Mouse (Mus musculus) cerebellum, adult (tissue): Measurements from ENCODE around the gene Sit1.
"Not testable (repeated sequence)": the region's sequence is repeated elsewhere in the genome, so short reads cannot be mapped to it uniquely, and the experiment has no call there.

Source experiments
- ATAC-seq: cut with Nextera tagmentation; 2 replicates; pipeline ENCODE4 v1.9.2; 2017; ENCODE audit warnings: mild to moderate bottlenecking, moderate library complexity, mixed read lengths; ENCODE audit not compliant: insufficient number of reproducible peaks, low FRiP score, low TSS enrichment

The Sit1 gene

DNA sequence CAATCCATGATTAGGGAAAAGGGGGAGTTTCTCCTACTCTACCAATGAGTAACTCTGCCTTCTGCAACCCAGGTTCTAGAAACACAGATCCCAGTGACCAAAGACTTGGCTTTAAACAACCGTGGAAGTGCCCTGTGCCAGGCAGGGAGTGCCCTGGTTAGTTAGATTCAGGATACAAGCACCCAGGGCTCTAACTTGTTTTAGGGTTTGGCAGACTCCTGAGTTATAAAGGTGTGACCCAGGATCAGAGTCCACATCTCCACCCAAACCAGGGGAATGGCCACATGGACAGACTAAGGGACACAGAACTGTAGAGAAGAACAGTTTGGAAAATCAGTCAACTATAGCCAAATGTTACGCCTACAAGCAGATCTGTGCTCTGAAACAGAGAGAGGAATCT lies 19.5 kb upstream of the Sit1 start:
- no peak for ATAC-seq

DNA sequence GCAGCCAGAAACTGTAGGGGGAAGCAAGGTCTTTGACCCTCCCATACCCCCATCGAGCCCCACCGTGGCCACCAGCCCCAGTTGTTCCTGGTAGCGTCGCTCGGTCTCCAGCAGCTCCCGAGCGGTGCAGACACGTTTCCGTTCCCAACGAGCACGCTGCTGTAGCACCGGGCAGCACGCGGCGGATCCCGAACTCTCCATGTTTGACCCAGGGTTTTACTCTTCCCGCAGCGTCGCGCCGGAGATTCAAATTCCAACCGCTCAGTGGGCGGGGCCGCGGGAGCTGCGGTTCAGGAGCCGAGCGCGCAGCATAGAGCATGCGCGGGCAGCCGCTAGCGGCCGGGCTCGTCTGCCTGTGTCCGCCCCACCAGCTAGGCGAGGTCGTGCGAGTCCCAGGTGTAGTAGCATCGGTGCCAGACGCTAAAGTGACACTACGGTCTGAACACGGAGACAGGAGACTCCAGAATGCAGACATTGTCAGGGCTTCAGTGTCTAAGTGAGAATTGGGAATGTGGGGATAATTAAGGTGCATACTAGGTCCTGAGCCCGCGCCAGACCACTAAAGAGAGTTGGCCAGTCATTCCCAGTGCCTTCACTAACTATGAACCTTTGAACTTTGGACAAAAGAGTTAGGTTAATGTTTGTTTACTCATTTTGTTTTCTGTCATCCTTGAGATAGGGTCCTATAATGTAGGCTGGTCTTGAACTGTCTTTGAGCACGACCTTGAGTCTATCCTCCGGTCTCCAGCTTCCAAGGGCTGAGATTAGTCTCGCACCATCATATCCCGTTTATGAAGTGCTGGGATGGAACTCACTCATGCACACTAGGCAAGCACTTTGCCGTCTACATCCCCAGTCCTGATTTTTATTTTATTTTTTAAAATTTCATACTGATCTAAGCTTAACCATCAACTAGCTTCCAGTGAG lies 16.1 kb upstream of the Sit1 start, which contains the start of gene Arhgef39:
Gene Arhgef39, minus strand, starts transcription at position 289 of the 927 bp plus-strand sequence.
- ATAC-seq = peak; percentile 74

DNA sequence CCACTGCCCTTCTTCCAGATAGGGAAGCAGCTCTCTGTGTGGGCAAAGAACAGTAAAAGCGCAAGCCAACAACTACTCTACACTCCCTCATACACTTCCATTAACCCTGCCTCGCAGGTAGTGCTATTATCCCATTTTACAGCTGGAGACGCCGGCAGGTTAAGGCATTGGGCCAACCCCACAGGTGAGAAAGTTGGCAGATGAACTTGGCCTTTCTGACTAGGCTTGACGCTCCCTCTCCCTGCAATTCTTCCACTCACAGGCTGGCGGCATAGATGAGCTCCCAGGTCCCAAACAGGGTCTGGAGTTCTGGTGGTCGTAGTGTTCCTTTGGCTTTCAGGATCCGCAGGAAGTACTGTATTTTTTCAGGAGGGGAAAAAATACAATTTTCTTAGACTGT lies 15.4 kb upstream of the Sit1 start:
- no peak for ATAC-seq

DNA sequence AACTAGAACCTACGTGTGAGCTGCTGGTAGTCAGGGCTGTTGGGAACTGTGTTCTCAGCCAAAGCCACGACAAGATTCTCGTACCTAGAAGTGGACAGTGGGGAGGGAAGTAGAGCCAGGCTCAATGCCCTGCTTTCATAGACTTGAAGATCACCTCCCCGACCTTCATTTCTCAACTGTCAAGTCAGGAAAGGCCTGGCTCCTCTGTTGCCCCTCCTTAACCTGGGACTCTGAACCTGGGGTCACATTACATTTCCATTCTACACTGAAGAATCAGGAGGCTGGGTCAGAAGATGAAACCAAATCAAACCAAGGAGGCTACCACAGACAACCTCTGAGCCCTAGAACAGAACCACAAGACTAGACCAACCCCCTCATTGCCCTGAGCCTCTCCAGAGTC lies 14.4 kb upstream of the Sit1 start:
- ATAC-seq = no peak

DNA sequence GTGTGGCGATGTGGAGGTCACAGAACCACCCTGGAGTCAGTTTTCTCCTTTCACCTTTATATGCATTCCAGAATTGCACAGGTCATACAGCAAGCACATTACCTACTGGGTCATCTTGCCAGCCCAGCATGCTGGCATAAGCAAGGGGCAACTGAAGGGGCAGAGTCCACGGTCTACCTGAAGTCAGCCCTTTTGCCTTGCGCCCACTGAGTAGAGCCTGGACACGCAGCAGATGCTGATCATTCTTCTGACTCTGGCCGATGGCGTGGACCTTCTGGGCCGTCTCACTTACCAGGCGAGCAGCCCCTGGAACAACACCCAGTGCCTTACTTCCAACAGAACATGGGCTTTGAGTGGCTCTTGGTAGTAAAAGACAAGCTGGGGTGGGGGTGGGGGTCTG lies 13.9 kb upstream of the Sit1 start:
- ATAC-seq = no peak

DNA sequence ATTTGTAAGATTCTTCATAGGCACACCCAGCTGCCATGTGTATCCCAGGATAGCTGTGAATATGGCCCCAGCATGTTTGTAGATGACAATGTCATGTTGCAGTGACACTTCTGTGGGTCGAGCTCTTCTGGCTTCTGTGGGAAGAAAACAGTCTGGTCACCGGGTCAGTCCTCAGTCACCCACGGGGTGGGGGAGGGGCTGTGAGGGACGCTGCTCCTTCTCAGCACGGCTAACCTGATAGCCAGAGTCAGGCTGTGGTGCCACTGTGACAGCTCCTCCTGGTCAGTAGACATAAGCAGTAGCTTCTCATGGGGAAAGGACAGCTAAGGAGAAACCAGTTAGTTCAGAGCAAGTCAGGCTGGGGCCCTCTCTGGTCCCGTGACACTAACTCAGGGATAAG lies 13.1 kb upstream of the Sit1 start:
- ATAC-seq = no peak

DNA sequence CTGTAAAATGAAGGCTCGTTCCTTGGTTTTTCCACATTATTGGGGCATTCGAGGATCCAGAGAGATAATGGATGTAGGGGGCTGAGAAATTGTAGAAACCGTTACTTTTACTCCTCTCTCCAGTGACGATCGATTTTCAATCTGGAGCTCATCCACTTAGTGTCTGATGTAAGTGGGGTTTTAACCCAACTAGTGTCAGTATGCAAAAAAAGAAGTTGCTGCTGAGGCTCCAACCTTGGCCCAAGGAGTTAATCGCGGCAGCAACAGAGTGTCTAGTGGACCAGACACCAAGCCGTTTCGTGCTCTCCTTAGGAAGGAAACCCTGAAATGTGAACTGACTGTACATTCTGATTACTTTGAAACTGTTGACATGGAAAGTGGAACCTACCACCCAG lies 10.3 kb upstream of the Sit1 start:
- ATAC-seq = no peak

DNA sequence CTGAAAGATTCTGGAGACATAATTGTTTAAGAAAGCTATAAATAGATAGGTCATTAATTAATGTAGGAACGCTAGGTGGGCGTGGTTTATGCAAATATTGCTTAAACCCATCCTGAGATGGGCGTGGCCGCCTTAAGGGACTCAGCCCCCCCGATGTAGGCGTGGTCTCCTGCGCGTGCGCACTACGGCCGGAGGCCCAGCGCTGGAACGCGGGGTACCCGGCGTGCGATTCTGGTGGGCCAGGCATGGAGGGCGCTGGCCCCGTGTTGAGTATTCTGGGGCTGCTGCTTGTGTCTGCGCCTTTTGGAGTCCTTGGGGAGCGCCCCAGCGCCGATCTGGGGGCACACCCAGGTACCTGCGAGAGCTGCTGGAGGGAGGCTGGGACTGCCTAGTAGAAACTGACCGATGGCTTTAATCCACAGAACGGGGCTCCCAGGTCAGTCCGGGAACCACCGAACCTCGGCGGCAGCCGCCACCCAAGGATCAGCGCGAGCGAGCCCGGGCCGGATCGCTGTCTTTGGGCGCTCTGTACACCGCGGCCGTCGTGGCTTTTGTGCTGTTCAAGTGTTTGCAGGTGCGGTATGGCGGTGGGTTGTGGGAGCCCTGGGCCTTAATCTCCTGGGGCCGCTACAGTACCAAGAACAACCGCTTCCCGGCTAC lies 9.8 kb upstream of the Sit1 start:
- ATAC-seq = peak; percentile 77

DNA sequence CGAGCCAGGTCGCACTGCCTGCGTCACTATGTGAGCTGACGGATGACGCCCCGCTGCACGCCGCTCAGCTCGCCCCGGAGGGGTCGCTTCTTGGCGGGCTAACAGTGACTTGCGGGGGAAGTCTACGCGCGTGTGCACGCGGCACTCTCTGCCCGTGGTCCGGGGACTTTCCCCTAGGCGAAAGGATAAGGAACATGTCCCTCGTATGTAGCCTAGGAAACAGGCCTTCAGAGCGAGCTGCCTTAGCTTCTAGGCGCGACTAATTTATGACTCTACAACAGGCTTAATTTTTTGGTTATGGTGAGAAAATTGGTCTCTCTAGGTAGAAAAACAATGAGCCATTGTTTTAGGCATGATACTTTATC lies 9.3 kb upstream of the Sit1 start, which contains the start of gene Ccdc107:
Gene Ccdc107, plus strand, starts transcription at position 80 of the 365 bp plus-strand sequence.
- peak; percentile 98 for ATAC-seq

DNA sequence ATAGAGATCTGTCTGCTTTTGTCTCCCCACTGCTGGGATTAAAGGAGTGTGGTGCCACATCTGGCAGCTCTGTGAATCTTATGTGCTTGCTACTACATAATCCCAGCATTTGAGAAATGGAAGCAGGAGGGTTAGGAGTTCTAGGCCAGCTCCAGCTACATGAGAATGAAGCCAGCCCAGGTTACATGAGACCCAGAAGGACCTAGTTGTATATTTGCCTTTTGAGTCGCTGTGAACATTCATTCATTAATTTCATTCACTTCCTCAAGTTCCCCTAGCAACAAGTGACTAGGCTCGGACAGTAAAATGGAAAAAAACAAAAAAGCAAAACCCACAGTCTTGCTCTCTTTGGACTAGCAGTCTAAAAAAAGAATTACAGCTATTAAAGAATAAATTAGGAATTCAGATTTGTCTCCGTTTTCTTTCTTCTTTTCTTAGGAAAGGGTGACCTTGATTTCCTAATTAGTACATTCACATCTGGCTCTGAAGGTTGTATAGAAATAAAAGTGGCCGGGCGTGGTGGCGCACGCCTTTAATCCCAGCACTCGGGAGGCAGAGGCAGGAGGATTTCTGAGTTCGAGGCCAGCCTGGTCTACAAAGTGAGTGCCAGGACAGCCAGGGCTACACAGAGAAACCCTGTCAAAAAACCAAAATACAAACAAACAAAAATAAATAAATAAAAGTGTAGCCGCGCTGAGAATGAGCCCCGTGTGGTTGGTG lies 8.7 kb upstream of the Sit1 start:
- no peak for ATAC-seq

DNA sequence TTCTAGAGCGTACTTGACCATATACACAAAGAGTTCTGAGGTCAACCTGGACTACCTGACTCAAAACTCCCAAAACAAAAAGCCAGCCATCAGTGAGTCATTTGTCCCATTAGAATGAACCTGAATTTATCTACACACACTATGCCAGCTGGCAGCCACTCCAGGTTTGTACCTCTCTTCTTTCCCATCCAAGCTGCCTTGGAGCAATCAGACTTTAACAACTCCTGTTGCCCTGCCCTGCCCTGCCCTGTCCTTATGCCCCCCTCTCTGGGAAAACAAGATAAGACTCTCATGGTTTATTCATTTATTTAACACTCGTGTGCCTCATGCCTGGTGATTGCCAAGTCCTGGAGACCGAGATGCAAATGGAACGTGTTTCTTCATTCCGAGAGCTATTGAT lies 7.3 kb upstream of the Sit1 start:
- ATAC-seq = no peak

DNA sequence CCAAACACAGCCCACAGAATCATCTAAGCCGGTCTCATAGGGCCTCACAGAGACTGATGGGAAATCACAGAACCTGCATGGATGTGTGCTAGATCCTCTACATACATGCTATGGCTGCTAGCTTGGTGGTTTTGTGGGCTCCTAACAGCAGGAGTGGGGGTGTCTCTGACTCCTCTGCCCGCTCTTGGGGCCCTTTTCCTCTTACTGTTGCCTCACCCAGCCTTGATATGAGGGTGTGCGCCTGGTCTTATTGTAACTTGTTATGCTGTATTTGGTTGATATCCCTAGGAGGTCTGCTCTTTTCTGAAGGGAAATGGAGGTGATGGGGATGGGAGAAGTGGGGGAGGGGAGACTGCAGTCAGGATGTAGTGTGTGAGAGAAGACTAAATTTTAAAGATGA lies 6.1 kb upstream of the Sit1 start:
- no peak for ATAC-seq

DNA sequence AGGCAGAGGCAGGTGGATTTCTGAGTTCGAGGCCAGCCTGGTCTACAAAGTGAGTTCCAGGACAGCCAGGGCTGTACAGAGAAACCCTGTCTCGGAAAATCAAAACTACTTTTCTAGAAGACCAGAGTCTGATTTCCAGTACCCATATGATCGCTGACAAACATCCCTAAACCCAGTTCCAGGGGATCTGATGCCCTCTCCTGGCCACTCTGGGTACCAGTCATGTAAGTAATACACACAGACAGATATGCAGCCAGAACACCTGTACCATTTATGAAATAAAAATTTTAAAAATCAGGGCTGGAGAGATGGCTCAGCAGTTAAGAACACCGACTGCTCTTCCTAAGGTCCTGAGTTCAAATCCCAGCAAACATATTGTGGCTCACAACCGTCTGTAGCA lies 2.1 kb upstream of the Sit1 start:
- ATAC-seq = not testable (repeated sequence)

DNA sequence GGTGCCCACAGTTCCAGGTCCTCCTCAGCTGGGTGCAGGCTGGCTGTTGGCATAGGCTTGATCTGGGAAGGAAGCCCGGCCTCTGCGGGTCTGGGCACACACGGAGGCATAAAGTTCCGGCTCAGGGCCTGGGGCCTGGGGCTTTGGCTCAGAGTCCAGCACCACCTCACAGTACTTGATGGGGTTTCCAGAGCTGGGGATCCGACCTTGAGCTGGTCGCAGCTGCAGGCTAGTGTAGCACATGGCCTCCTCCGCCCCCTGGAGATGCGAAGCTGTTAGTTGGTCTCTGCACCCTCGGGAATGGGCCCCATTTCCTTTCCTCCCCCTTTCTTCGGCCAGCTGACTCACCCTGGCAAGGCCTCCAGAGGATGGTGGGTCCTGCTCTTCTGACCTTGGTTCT lies 943 bp downstream of the Sit1 start:
- ATAC-seq = 0 out of 2 replicates have a peak, but pooled peaks have one; percentile 20

DNA sequence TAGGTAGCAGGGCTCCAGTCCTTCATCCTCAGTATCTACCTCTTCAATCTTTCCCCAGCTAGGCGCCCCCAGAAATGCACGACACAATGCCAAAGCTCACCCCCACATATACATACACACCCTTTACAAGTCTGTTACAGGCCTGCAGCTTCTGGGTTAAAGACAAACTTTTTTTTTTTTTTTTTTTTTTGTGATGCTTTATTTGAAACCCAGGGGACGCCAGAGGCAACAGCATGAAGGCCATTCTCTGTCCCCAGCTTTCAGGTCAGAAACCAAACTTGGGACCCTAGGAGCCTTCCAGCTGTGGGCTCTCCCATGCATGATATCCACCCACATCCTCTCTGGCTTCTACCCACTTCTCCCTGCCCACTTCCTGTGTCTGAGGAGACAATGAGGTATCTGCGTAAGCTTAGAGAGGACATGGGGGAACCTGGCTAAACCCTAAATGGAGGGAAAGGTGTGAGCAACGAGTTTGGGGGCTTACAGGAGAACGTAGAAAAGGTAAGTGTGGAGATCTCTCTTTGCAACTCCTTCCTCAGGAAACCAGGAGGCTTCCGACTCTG lies 1.6 kb downstream of the Sit1 start:
- ATAC-seq = no peak

DNA sequence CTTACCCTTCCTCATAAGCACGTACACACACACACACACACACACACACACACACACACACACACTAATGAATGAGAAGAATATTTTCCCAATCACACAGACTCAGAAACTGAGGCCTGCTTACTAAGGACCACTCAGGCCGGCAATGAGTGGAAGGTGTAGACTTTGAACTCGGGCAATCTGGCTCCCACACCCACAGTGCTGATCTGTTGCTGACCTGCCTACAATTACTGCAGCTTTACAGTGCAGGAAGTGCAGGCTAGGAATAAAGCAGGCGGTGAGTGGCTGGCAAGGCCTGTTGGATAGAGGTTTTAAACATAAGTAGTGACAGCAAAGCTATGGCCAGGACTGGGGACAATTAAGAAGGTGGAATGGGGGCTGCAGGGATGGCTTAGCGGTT lies 2.5 kb downstream of the Sit1 start:
- ATAC-seq = no peak

DNA sequence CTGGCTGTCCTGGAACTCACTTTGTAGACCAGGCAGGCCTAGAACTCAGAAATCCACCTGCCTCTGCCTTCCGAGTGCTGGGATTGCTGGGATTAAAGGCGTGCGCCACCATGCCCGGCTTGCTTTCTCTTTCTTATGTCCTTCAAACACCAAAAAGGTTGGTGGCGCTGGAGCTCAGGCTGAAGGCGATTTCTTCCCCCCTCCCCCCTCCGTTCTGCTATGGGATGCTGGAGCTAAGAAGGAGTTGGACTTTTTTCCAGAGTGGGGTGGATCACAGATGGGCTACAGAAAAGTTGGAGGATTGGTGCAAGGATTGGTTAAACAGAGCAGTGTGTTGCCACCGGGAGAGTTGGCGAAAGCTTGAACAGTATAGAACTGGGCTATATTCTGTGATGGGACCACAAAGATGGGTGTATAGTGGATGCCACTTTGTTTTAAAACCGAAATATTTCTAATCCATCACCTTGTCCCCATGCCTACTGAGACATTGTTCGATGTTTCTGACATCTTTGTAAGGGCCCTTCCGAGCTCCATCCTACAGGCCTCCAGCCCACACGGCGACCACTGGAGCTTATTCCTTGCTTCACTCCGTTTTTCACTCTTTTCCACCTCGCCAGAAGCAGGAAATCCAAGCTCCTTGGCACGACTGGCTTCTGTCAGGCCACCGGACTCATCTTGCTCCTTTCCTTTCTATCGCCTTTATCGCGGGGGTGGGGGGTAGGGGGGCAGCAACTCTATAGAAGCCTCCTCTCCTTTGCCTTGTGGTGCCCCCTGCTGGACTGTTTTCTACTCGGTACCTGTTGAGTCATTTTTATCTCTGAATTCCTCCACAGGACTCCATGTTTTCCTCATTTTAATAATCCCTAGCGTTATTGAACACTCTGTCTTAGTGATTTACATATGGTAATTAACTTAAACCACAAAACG lies 4.4 kb downstream of the Sit1 start:
- ATAC-seq = no peak

DNA sequence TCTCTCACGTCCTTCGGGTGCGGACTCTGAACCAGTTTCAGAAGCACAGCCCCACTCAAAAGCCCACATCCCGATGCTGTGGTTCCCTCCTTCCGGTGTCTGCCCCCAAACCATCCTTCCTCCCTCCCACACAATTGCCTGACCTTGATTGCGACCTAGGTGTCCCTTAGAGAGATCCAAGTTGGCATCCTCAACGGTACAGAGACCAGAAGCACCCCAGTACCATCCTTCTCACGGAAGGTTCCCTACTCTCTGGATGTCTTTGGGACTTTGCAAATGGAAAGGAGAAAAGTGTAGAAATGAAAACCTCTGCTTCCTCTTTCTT lies 5.0 kb downstream of the Sit1 start:
- ATAC-seq = no peak

DNA sequence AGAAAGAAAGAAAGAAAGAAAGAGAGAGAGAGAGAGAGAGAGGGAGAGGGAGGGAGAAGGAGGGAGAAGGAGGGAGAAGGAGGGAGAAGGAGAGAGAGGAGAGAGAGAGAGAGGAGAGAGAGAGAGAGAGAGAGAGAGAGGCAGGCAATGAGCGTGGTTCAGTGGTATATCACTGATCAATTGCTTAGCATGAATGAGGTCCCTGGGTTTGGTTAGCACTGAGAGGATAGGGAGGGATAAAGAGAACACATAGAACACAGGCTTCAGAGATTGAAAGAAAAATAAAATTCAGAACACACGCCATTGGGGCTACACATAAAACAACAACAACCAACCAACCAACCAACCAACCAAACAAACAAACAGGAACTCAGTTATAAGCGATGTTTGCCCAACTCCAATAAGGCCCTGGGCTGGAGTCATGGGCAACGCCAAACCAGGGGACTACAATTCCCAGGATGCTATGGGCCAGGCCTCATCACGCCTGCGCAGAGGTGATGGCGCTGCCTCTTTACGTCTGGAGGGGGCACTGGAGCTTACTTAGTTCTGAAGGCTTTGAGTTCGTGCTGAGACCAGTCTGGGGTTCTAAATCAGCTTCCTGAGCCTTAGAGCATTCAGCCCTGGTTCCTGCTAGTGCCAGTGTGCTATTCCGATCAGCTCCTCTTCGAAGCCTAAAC lies 5.5 kb downstream of the Sit1 start:
- ATAC-seq = peak; percentile 98
